Mouse (Mus musculus): Measurements from ENCODE around the gene Gipr.
"Not testable (repeated sequence)": the region's sequence is repeated elsewhere in the genome, so short reads cannot be mapped to it uniquely, and the experiment has no call there.

Gene Gipr

GRCm38 (mm10) chr7:19178443-19179092 is 12.6 kb upstream of the Gipr start:
- peak; percentile 58 to 79 for DNase-seq (ENCODE audit: low spot score in 2 of 2)

- no peak for DNase-seq (ENCODE audit: low spot score in 2 of 2)
Observed at GRCm38 (mm10) chr7:19178035-19178434, 12.1 kb upstream of the Gipr start.

- no peak for DNase-seq (ENCODE audit: low spot score in 2 of 2)
Observed at GRCm38 (mm10) chr7:19177216-19177615, 11.3 kb upstream of the Gipr start.

- no peak for DNase-seq (ENCODE audit: low spot score in 2 of 2)
Observed at GRCm38 (mm10) chr7:19176516-19176947, 10.6 kb upstream of the Gipr start.

- no peak for DNase-seq (ENCODE audit: low spot score in 2 of 2)
Observed at GRCm38 (mm10) chr7:19175708-19176515, 10.0 kb upstream of the Gipr start, which contains the start of gene Eml2. Gene Eml2 (plus strand): TSS chr7:19176421.

GRCm38 (mm10) chr7:19172874-19173273 is 6.9 kb upstream of the Gipr start:
- peak; percentile 76 to 96 for DNase-seq (ENCODE audit: low spot score in 2 of 2)

GRCm38 (mm10) chr7:19171831-19172230 is 5.9 kb upstream of the Gipr start:
- DNase-seq (ENCODE audit: low spot score in 2 of 2): no peak

GRCm38 (mm10) chr7:19170142-19170541 is 4.2 kb upstream of the Gipr start:
- DNase-seq (ENCODE audit: low spot score in 2 of 2): no peak

GRCm38 (mm10) chr7:19169506-19169905 is 3.6 kb upstream of the Gipr start:
- DNase-seq (ENCODE audit: low spot score in 2 of 2): no peak

GRCm38 (mm10) chr7:19166990-19167389 is 1.1 kb upstream of the Gipr start:
- DNase-seq (ENCODE audit: low spot score in 2 of 2): no peak

GRCm38 (mm10) chr7:19164978-19165377 is 949 bp downstream of the Gipr start:
- no peak for DNase-seq (ENCODE audit: low spot score in 2 of 2)

- no peak for DNase-seq (ENCODE audit: low spot score in 2 of 2)
Observed at GRCm38 (mm10) chr7:19164189-19164588, 1.7 kb downstream of the Gipr start.

GRCm38 (mm10) chr7:19163752-19164151 is 2.2 kb downstream of the Gipr start:
- DNase-seq (ENCODE audit: low spot score in 2 of 2): no peak

- no peak for DNase-seq (ENCODE audit: low spot score in 2 of 2)
Observed at GRCm38 (mm10) chr7:19162928-19163327, 3.0 kb downstream of the Gipr start.

- no peak for DNase-seq (ENCODE audit: low spot score in 2 of 2)
Observed at GRCm38 (mm10) chr7:19160115-19160514, 5.8 kb downstream of the Gipr start.

- DNase-seq (ENCODE audit: low spot score in 2 of 2): no peak
Observed at GRCm38 (mm10) chr7:19159411-19159810, 6.5 kb downstream of the Gipr start.

GRCm38 (mm10) chr7:19158601-19159000 is 7.3 kb downstream of the Gipr start:
- no peak for DNase-seq (ENCODE audit: low spot score in 2 of 2)

- peak; percentile 95 to 99 for DNase-seq (ENCODE audit: low spot score in 2 of 2)
Observed at GRCm38 (mm10) chr7:19157160-19157800, 8.6 kb downstream of the Gipr start.

- no peak for DNase-seq (ENCODE audit: low spot score in 2 of 2)
Observed at GRCm38 (mm10) chr7:19155825-19156475, 10.0 kb downstream of the Gipr start.

- no peak for DNase-seq (ENCODE audit: low spot score in 2 of 2)
Observed at GRCm38 (mm10) chr7:19154796-19155195, 11.1 kb downstream of the Gipr start.

- DNase-seq (ENCODE audit: low spot score in 2 of 2): not testable (repeated sequence)
Observed at GRCm38 (mm10) chr7:19151121-19151520, 14.8 kb downstream of the Gipr start.

GRCm38 (mm10) chr7:19149626-19150025 is 16.3 kb downstream of the Gipr start, which contains the start of gene Snrpd2:
Gene Snrpd2 (plus strand): TSS chr7:19149722.
- DNase-seq (ENCODE audit: low spot score in 2 of 2): peak; percentile 91 to 98

Measured in thymus, postnatal 10 days (tissue).